In the genomic region with DNA sequence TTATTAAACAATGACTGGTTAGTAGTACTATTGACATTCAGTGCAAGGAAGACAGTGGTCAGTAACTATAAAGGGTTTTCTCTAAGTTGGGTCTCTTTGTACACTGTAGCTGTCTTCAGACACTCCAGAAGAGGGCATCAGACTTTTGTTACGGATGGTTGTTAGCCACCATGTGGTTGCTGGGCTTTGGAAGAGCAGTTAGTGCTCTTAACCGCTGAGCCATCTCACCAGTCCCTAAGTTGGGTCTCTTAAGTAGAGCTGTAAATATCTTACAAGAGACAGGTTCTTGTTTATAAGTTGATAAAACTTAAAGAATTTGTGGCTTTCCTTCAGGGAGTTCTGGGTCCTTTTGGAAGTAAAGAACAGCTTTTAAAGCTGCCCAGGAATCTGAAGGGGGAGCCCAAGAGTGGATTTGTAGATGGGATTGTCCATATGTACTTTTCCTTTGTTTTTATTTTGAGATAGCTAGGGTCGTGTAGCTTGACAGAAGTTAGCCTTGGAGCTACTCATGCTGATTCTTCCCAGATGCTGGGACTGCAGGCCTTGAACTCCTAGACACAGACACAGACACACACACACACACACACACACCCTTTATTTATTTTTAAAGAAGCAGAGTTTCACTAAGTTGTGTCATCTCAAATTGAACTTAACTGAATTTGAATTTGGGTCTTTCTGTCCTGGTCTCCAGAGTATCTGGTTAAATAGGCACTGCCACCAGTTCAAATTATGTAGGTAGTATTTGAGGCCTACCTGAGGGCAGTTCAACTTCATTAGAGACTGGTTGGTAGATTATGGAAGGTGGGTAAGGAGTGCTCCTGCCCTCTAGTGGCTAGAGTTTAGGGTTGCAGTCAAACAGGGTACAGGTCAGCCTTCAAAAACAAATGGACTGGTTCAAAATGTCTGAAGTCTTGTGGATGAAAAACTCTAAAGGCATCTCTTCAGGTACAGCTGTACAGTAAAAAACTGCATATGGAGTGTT, we compare ENCODE assay signal across 8 mouse cellular contexts. TPM values are rescaled to one million over a fixed set of nuclear protein-coding genes. Genes with fewer than 3 reads are reported as not detected.
DNase-seq lines count a peak whose midpoint lies in the region; ATAC-seq and TF ChIP-seq lines count a peak whose summit lies in the region.

No protein-coding gene starts in this region.

- H3K4me2 ChIP-seq in neural tube, embryonic 11.5 days (ENCODE audit: low read depth): no peak overlapping the region

- 83% methylated on average over 3 of the region's 3 CpGs for WGBS in neural tube, embryonic 11.5 days
- 32% methylated on average over 3 of the region's 3 CpGs for WGBS in liver, adult 2 months

- DNase-seq in adrenal gland, adult (ENCODE audit: inconsistent age in 2 of 2, low spot score in 1 of 2): peak; percentile 34 to 80
- no peak for DNase-seq in adrenal gland, postnatal 25 days
- peak; percentile 13 for DNase-seq in neural tube, embryonic 11.5 days (ENCODE audit: low spot score)
- no peak for DNase-seq in neural tube, embryonic 10.5 days (ENCODE audit: extremely low spot score, low spot score)
- peak; percentile 67 for DNase-seq in liver, adult 2 months (ENCODE audit: extremely low read depth, low read depth, low spot score)
- peak; percentile 44 for DNase-seq in skeletal muscle tissue, adult 2 months (ENCODE audit: low read depth, low spot score)
- no peak for DNase-seq in left cerebral cortex, adult 11 months (ENCODE audit: low spot score)

- H3K9ac ChIP-seq in neural tube, embryonic 11.5 days (ENCODE audit: low read length): no peak overlapping the region
- 0 out of 2 replicates have a peak overlapping the region, but pooled peaks have one; percentile 19 for H3K9ac ChIP-seq in liver, adult 2 months (ENCODE audit: low read depth, low read length)

- H3K36me3 ChIP-seq in neural tube, embryonic 11.5 days (ENCODE audit: control insufficient read depth, insufficient read depth, low read length): no peaks in the 10 kb centered on the region; the same call in 1 of the 2 replicates
- peaks cover 69% of the 10 kb centered on the region for H3K36me3 ChIP-seq in erythroblast, embryonic 14.5 days (ENCODE audit: control insufficient read depth)
- H3K36me3 ChIP-seq in liver, adult 2 months (ENCODE audit: control insufficient read depth, insufficient read depth, low read length): peaks cover 40% of the 10 kb centered on the region

- H3K9me3 ChIP-seq in neural tube, embryonic 11.5 days (ENCODE audit: control insufficient read depth, low read length): no peaks in the 10 kb centered on the region
- no peaks in the 10 kb centered on the region for H3K9me3 ChIP-seq in erythroblast, embryonic 14.5 days (ENCODE audit: control insufficient read depth, low read length)

- no peak overlapping the region for H3K27ac ChIP-seq in neural tube, embryonic 11.5 days (ENCODE audit: low read depth, low read length)
- H3K27ac ChIP-seq in liver, adult 2 months (replicated peaks; ENCODE audit: insufficient read depth, low read depth, low read length): no peak overlapping the region

- H3K27me3 ChIP-seq in neural tube, embryonic 11.5 days (ENCODE audit: control insufficient read depth, insufficient read depth, low read length): no peaks in the 10 kb centered on the region
- H3K27me3 ChIP-seq in erythroblast, embryonic 14.5 days (ENCODE audit: control insufficient read depth): no peaks in the 10 kb centered on the region
- H3K27me3 ChIP-seq in liver, adult 2 months (ENCODE audit: control insufficient read depth, insufficient read depth, low read length): no peaks in the 10 kb centered on the region

- H3K4me1 ChIP-seq in neural tube, embryonic 11.5 days (ENCODE audit: control insufficient read depth, insufficient read depth, low read length): peaks cover 18% of the 10 kb centered on the region; the same call in 1 of the 2 replicates
- peaks cover 44% of the 10 kb centered on the region for H3K4me1 ChIP-seq in erythroblast, embryonic 14.5 days (ENCODE audit: control insufficient read depth)
- peaks cover 10% of the 10 kb centered on the region for H3K4me1 ChIP-seq in liver, adult 2 months (ENCODE audit: control insufficient read depth, insufficient read depth, low read length)

- no peak for TF ChIP-seq POLR2A in liver, adult 2 months (IDR thresholded peaks at IDR 0.05; ENCODE audit: extremely low read depth, insufficient read depth, low read length)

- peak; percentile 42; the same call in 1 of the 2 replicates for TF ChIP-seq CTCF in liver, adult 2 months (IDR thresholded peaks at IDR 0.05; ENCODE audit: low read depth, low read length)

- ATAC-seq in neural tube, embryonic 11.5 days (ENCODE audit: insufficient read depth, low FRiP score, low TSS enrichment): no peak

- no peak overlapping the region for H3K4me3 ChIP-seq in neural tube, embryonic 11.5 days (ENCODE audit: low read depth, low read length)
- H3K4me3 ChIP-seq in erythroblast, embryonic 14.5 days (replicated peaks): peak overlapping the region; percentile 93
- no peak overlapping the region for H3K4me3 ChIP-seq in liver, adult 2 months (ENCODE audit: insufficient read depth, low read depth, low read length)

- H3K79me2 ChIP-seq in liver, adult 2 months (ENCODE audit: control insufficient read depth, insufficient read depth, low read length): peaks cover 14% of the 10 kb centered on the region; the same call in 1 of the 2 replicates

RNA-seq across cellular contexts. Expression of a gene that starts 16.5 kb away (rescaled TPM):
- total RNA-seq in adrenal gland, postnatal 25 days (2021): not detected in 2 replicates
- polyA plus RNA-seq in neural tube, embryonic 11.5 days (2014; fragmentation: Nextera tagmentation; extraction: Ambion mirVana): 1.3 and 1.9 TPM in 2 replicates
- polyA plus RNA-seq in erythroblast, embryonic 14.5 days (2012): not detected in 2 replicates
- not detected in 2 replicates for total RNA-seq in liver, adult 2 months (2014; rRNA removed)
- polyA plus RNA-seq in liver, adult 2 months (2012; rRNA removed): 0.18 TPM in 1 of 2 replicates, not detected in the other

RNA-seq across cellular contexts. Expression of a gene that starts 20.8 kb away (rescaled TPM):
- 333 and 372 TPM in 2 replicates for total RNA-seq in adrenal gland, postnatal 25 days (2021)
- polyA plus RNA-seq in neural tube, embryonic 11.5 days (2014; fragmentation: Nextera tagmentation; extraction: Ambion mirVana): 688 and 701 TPM in 2 replicates
- 13.1 and 14.1 TPM in 2 replicates for polyA plus RNA-seq in erythroblast, embryonic 14.5 days (2012)
- 188 and 197 TPM in 2 replicates for total RNA-seq in liver, adult 2 months (2014; rRNA removed)
- 88.2 and 89.3 TPM in 2 replicates for polyA plus RNA-seq in liver, adult 2 months (2012; rRNA removed)

RNA-seq across cellular contexts. Expression of a gene that starts 59.0 kb away (rescaled TPM):
- total RNA-seq in adrenal gland, postnatal 25 days (2021): 3.0 and 4.3 TPM in 2 replicates
- polyA plus RNA-seq in neural tube, embryonic 11.5 days (2014; fragmentation: Nextera tagmentation; extraction: Ambion mirVana): 9.6 and 10.8 TPM in 2 replicates
- polyA plus RNA-seq in erythroblast, embryonic 14.5 days (2012): 0.03 and 0.04 TPM in 2 replicates
- total RNA-seq in liver, adult 2 months (2014; rRNA removed): 0.07 and 0.09 TPM in 2 replicates
- 0.05 TPM in 1 of 2 replicates, not detected in the other for polyA plus RNA-seq in liver, adult 2 months (2012; rRNA removed)

Comparison
In these comparisons a context has a peak if more than half of its experiments do, and no peak if none do; other contexts are left out.
1. DNase-seq: peak in adrenal gland, adult (2 of 2), neural tube, embryonic 11.5 days (single experiment), liver, adult 2 months (single experiment) and skeletal muscle tissue, adult 2 months (single experiment); none in adrenal gland, postnatal 25 days (single experiment), neural tube, embryonic 10.5 days (single experiment) and left cerebral cortex, adult 11 months (single experiment).
2. RNA of a gene that starts 59.0 kb away (polyA plus RNA-seq): 9.6 to 10.8 TPM in neural tube, embryonic 11.5 days; 0.05 TPM in liver, adult 2 months and 0.03 to 0.04 TPM in erythroblast, embryonic 14.5 days; every median in the first group is over 10 times any median in the second.